Mouse (Mus musculus) kidney, postnatal 36 days (tissue): ENCODE measurements at regions not wholly inside any gene's neighbourhood (a gene's known extent, or its start where the extent isn't known, plus 50 kb on each side); places are given as distances from the start of the nearest gene placed in this dataset.
A peak's percentile ranks its signal among the peaks of the same experiment; 100 is the strongest.

ENCODE experiments used
- DNase-seq, 2 experiments: peaks; one replicate each; pipeline ENCODE4 v3.0.0; 2021 to 2022; ENCODE audit warnings: mixed read lengths in 2 of 2

- DNase-seq = no peak
Measured at GRCm38 (mm10) chr17:85932360-85933132, 212.4 kb downstream of the Srbd1 start.

DNA sequence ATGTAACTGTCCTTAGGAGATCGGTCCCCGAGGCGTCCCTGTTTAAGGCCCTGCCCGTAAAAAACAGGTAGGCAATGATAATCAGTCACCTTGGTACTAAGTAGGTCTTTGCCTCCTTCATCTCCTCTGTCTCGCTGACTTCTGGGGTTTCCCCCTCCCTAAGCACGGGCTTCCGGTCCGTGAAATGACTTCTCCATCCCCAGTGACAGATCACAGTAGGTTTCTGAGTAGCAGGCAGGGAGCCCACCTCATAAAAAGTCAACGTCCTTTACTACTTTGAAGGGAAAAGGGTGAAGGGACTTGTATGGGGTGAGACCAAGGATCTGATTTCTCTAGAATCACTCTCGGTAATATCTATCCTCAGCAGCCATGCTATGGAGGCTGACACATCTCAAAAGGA lies 213.0 kb downstream of the Srbd1 start:
- DNase-seq = no peak

- no peak for DNase-seq
Measured at GRCm38 (mm10) chr17:85930789-85931188, 214.2 kb downstream of the Srbd1 start.

DNA sequence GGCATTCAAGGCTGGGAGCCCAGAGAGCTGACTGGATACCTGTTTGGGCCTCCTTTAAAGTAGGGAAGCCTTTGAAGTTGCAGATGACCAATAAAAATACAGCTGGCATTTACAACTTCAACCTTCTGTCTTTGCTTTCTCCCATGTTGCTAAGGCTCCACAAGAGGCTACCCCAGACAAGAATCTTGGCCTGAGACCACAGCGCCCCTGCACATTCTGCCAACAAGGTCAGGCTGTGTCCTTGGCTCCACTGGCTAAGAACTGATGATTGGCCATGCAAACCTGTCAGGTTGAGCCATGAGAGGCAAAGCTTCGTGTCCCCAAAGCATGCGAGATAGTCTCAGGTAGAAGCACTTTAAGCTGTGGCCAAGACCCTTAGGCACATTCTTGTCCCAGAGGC lies 214.6 kb downstream of the Srbd1 start:
- no peak for DNase-seq

GRCm38 (mm10) chr17:85929699-85930286 lies 215.2 kb downstream of the Srbd1 start:
- no peak for DNase-seq

DNA sequence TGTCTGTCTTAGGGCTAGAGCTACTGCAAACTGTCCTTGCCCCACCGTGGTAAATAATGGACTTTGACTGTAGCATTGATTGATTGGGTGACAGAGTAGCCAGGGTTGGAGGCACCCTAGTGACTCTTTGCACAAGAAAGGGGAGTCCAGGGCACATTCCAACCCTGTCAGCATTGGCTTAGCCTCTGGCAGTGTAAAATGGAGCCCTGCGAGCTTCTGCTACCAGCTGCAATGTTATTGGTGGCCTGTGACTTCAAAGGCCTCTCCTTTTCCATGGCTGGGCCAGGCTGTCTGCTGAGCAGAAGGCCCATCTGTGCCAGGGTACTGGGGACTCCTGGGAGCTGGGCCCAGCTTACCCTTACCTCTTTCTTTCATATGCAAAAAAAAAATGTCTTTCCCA lies 216.4 kb downstream of the Srbd1 start:
- peak in 1 of 2 experiments; percentile 3 for DNase-seq

GRCm38 (mm10) chr17:85927261-85927660 lies 217.7 kb downstream of the Srbd1 start:
- no peak for DNase-seq

- no peak for DNase-seq
Measured at GRCm38 (mm10) chr17:85926044-85926443, 218.9 kb downstream of the Srbd1 start.

GRCm38 (mm10) chr17:85921219-85921673 lies 223.7 kb downstream of the Srbd1 start:
- DNase-seq = no peak

GRCm38 (mm10) chr17:85919868-85920267 lies 225.1 kb downstream of the Srbd1 start:
- no peak for DNase-seq

DNA sequence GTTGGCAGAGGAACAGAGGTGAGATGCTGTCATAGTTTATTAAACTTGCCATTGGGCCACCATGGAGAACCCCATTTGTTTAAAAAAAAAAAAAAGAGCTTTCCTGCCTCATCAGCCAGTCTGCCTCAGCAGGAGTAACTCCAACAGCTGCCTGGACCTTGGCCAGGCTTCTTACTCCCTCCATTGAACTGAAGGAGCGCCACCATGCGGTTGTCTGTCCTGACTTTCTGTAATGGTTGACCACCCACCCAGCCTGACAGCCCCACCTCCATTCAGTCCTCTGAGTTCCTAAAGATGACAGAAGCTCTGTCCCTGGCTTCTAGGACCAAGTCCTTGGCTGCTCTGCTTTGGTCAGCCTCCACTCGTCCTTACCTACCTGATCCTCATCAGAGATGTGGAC lies 227.8 kb upstream of the Six2 start:
- DNase-seq = no peak

- no peak for DNase-seq
Measured at GRCm38 (mm10) chr17:85914062-85914461, 226.0 kb upstream of the Six2 start.

GRCm38 (mm10) chr17:85908709-85909108 lies 220.6 kb upstream of the Six2 start:
- no peak for DNase-seq

GRCm38 (mm10) chr17:85906597-85907187 lies 218.6 kb upstream of the Six2 start:
- no peak for DNase-seq

DNA sequence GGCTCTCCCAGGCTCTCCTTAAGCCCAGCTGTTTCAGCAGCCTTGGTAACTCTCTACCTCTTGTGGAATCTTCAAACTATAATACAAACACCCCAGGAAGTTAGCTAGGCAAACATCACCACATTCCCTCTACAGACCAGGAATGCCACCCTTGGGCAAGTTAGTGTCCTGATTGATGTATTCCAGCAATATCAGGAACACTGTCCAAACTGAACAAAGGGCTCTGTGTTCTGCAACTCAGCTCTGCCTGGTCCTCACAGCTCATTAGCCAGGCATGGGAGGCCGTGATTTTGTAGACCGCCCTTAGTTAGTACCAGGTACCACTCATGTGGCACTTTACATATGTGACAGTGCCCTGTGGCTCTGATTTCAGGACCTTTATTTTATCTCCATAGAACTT lies 214.5 kb upstream of the Six2 start:
- DNase-seq = no peak

- peak; percentile 8 to 15 for DNase-seq
Measured at GRCm38 (mm10) chr17:85899096-85899495, 211.0 kb upstream of the Six2 start.

GRCm38 (mm10) chr17:85895978-85896377 lies 207.9 kb upstream of the Six2 start:
- DNase-seq = no peak

GRCm38 (mm10) chr17:85891243-85891642 lies 203.2 kb upstream of the Six2 start:
- no peak for DNase-seq

DNA sequence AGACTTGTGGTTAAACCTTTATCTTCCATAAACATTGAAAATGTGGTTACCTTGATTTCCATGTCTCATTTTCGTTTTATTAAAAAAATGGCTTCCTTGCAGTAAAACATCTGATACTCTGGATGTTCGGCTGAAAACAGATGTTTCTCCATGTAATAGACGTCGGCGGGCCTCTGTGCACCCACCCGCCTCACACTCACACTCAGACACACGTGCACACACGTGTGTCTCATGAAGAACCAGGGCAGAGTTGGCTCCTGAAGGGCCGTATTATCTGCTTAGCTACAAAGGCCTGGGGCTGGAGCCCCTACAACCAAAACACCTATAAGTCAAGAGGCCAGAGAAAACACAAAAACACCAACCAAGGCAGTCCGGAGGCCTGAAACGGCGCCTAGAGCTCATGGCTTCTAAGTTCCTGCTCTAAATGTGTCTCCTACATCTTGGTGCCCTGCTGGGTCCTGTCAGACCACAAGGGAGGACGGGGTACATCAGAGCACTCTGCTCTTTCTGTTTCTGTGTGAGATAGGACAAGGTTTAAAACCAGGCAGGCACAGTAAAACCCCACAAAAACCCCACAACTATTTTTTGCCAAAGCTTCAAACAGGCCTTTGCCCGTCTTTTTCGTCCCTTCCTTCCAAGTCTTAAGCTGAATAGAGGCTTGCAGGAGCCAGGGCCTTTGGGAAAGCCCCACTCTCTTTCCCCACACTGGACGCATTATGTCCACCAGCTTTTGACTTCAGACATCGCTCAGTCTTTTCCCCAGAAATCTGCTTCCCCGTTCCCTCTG lies 201.9 kb upstream of the Six2 start:
- no peak for DNase-seq

DNA sequence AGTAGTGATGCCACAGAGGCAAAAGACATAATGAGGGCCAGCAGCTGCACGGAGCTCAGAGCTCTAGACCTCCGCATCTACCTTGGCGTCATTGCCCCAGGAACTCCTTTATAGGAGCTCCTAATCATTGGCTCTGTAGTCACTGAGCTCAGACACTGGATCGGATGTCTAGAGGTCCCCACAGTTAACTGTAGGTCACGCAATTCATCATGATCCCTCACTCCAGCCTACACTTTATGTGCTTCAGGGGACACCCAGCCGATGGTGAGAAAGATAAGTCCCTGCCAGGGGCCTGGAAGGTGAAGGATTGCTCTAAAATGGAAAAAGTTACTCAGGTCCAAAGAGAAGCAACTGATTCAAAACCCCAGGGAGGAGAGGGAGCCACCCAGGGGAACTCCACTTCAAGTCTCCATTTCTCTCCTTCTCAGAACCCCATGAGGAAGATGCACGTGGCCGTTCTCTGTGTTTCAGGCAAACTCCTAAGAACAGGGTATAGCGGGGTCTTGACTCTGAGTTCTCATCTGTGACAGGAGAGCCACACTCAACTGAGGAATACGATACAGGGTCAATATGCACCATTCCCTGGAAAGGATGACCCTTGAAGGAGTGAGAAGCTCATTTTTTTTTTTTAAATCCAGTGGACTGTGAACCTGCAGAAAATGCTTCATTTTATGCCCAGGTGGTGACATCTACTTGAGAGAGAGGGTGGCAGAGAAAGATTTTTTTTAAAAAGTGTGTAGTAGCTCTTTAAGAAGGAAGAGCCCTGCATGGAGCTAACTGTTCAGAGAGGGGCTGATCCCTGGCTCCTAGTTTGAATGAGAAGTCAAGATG lies 200.7 kb upstream of the Six2 start:
- no peak for DNase-seq

DNA sequence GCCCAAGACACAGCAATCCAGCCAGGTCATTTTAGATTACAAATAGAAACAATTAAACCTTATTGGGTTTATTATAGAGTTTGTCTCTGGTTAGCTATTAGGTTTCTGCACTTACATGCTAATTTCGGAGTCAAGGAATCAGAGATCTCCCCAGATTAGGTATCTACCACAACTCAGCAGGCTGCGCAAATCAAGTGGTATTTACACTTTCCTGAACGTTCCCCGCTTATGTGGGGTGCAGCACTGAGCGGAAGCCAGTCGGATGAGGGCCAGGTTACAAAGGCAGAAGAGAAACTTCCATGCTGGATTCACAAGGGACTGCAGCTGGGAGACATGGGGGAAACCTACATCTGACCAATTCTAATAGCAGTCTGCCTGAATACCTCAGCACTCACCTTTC lies 198.6 kb upstream of the Six2 start:
- DNase-seq = no peak

DNA sequence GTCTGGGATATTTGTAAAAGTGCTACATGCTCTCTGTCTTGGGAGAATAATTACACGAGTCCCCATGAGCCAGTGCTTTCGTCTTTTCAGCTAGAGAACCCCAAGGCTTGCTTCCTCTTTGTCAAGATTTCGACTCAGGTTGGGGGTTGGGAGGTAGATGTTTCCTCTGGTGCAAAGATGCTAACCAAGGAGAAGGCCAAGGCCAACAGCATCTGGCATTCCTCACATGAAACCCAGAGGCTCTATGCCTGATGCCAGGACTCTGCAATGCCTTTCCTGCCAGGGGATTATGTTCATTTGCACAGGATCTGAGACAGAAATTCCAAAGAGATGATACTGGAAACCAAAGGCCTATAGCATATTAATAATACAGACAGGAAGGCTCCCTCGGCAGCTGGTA lies 198.2 kb upstream of the Six2 start:
- DNase-seq = no peak
